Mouse (Mus musculus) kidney, embryonic 16.5 days (tissue): ENCODE data around the gene Fiz1. TPM values are rescaled to one million over a fixed set of nuclear protein-coding genes. Genes with fewer than 3 reads are reported as not detected.
A peak's percentile ranks its signal among the peaks of the same experiment; 100 is the strongest.

Source experiments
- ATAC-seq: fragments of 200-750 bp; cut with Nextera tagmentation; 2 replicates; pipeline ENCODE4 v1.8.0; 2017; ENCODE audit warnings: moderate TSS enrichment; ENCODE audit not compliant: low FRiP score, low TSS enrichment
- H3K27ac ChIP-seq: fragments of 300-500 bp; sonication (generic); 2 replicates; pipeline ENCODE4 v1.5.1; 2014; ENCODE audit warnings: low read length
- H3K27me3 ChIP-seq: fragments of 300-500 bp; sonication (generic); 2 replicates; pipeline ENCODE4 v1.6.1; 2014; ENCODE audit warnings: low read length, control low read depth, mixed read lengths; ENCODE audit not compliant: insufficient read depth
- H3K36me3 ChIP-seq: fragments of 300-500 bp; sonication (generic); 2 replicates; pipeline ENCODE4 v1.6.1; 2014; ENCODE audit warnings: low read length, control low read depth, mixed read lengths; ENCODE audit not compliant: insufficient read depth
- H3K4me1 ChIP-seq: fragments of 300-500 bp; sonication (generic); 2 replicates; pipeline ENCODE4 v1.6.1; 2014; ENCODE audit warnings: low read length, control low read depth, mixed read lengths; ENCODE audit not compliant: insufficient read depth
- H3K4me2 ChIP-seq: fragments of 300-500 bp; sonication (generic); replicated peaks from 2 replicates; pipeline ENCODE4 v1.6.1; 2014; ENCODE audit warnings: low read depth, low read length
- H3K4me3 ChIP-seq: fragments of 300-500 bp; sonication (generic); 2 replicates; pipeline ENCODE4 v1.5.1; 2014; ENCODE audit warnings: mild to moderate bottlenecking, low read length
- H3K9ac ChIP-seq: fragments of 300-500 bp; sonication (generic); replicated peaks from 2 replicates; pipeline ENCODE4 v1.6.1; 2014; ENCODE audit warnings: low read length
- H3K9me3 ChIP-seq: fragments of 300-500 bp; sonication (generic); 2 replicates; pipeline ENCODE4 v1.6.1; 2016; ENCODE audit warnings: low read length, control low read depth
- WGBS: fragments of 180-500 bp; shearing (Covaris S2); extraction: QIAGEN DNeasy Blood & Tissue Kit; methylation state at CpG from one replicate; pipeline ENCODE4 v1.1.7; 2014; 5-methylcytosine and 5-hydroxymethylcytosine counted together
- polyA plus RNA-seq: library from polyadenylated mRNA; unstranded; fragments of >200 nt; fragmentation: Nextera tagmentation; extraction: Ambion mirVana; gene quantifications from 2 replicates; pipeline ENCODE4 v1.2.1, GENCODE M21; 2015

Fiz1 gene
- polyA plus RNA-seq, 1 experiment from 2014 or later = 44.2 TPM

DNA sequence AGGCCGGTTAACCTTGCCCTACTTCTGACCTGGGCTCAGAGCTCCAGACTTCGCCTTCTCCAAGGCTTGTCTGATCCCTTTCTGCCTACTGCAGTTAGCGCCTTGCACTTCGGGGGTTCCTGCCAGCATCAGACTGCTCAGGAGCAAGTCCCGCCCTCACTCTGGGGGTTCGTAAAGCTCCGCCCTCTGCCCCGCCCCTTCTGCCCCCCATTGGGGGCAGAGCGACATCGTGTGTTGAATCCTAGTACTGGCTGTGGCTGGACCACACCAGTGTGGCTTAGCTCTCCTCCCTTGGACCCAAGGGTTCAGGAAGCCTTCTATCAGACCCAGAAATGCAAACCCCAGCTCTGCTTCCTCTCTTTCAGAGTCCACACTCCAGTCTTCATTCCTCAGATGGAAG, 50.2 kb downstream of the Fiz1 start, which contains the start of gene Sbk2:
Sbk2 (minus strand) TSS at position 135 of the 400 bp plus-strand sequence.
- Histone ChIP-seq H3K4me3 (no peak within 1 kb of the TSS), H3K4me2 (peak within 1 kb of the TSS; percentile 45), H3K9me3 (no peaks in the 10 kb centered on the region), H3K27me3 (no peaks in the 10 kb centered on the region), H3K4me1 (no peaks in the 10 kb centered on the region), H3K27ac (no peak within 1 kb of the TSS), H3K9ac (peak within 1 kb of the TSS; percentile 47; the same call in 1 of the 2 replicates), H3K36me3 (no peaks in the 10 kb centered on the region)
- 4% methylated on average over 10 of the region's 10 CpGs for WGBS
- ATAC-seq = peak; percentile 91

DNA sequence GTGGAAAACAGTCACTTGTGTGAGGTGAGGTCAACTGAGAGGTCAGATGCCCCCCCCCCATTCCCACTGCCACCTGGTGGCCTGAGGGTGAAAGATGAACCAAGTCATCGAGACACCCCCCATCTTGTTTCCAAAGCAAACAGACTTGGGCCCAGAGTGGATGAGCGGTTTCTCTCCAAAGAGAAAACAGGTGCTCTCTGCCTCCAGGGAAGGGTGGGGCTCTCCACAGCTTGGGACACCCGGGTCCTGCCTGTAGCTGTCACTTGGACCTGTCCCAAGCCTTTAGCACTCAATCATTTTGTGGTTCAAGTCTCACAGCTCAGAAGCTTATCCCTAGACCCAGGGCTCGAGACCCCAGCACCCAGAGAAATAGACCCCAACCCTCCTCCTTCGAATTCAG, 51.0 kb downstream of the Fiz1 start:
- WGBS = 68% methylated on average over 5 of the region's 5 CpGs
- Histone ChIP-seq H3K9me3 (no peaks in the 10 kb centered on the region), H3K4me1 (no peaks in the 10 kb centered on the region), H3K36me3 (no peaks in the 10 kb centered on the region), H3K4me2 (no peak overlapping the region), H3K27me3 (no peaks in the 10 kb centered on the region), H3K27ac (no peak overlapping the region), H3K9ac (no peak overlapping the region), H3K4me3 (no peak overlapping the region)
- no peak for ATAC-seq

DNA sequence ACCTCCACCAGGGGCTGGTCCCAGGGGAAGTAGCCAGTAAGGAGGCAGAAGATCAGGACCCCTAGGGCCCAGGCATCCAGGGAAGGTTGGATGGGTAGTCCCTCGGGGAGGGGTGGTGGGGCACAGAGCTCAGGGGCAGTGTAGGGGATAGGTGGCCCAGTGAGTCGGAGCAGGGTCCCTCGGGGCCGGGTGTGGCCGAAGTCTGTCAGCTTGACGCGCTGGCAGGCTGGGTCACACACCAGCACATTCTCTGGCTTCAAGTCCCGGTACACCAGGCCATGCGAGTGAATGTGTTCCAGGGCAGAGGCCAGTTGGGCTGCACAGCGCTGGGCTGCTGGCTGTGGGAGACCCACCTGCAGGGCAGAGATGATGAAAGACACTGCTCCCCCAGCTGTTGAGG, 57.1 kb downstream of the Fiz1 start:
- no peak for ATAC-seq
- Histone ChIP-seq H3K9me3 (no peaks in the 10 kb centered on the region), H3K4me2 (no peak overlapping the region), H3K36me3 (no peaks in the 10 kb centered on the region), H3K4me1 (no peaks in the 10 kb centered on the region), H3K27ac (no peak overlapping the region), H3K27me3 (no peaks in the 10 kb centered on the region), H3K9ac (no peak overlapping the region), H3K4me3 (no peak overlapping the region)
- 77% methylated on average over 10 of the region's 10 CpGs for WGBS

Other genes with a start within 250 kb of the Fiz1 start
- gene Fam71e2, start 243.4 kb downstream of the Fiz1 start, polyA plus RNA-seq = not detected in 2 replicates
- gene Il11, start 231.8 kb downstream of the Fiz1 start, polyA plus RNA-seq = 0.17 and 0.42 TPM in 2 replicates
- 0.57 and 0.97 TPM in 2 replicates for gene Tmem190, start 231.8 kb downstream of the Fiz1 start, polyA plus RNA-seq
- gene Tmem238, start 225.0 kb downstream of the Fiz1 start, polyA plus RNA-seq = 12.5 and 14.3 TPM in 2 replicates
- 315 and 357 TPM in 2 replicates for gene Rpl28, start 221.8 kb downstream of the Fiz1 start, polyA plus RNA-seq
- gene Ube2s, start 202.1 kb downstream of the Fiz1 start, polyA plus RNA-seq = 355 and 360 TPM in 2 replicates
- 0.84 and 1.1 TPM in 2 replicates for gene Shisa7, start 170.0 kb downstream of the Fiz1 start, polyA plus RNA-seq
- 9.2 and 9.7 TPM in 2 replicates for gene Isoc2b, start 144.4 kb downstream of the Fiz1 start, polyA plus RNA-seq
- 1.2 and 1.4 TPM in 2 replicates for gene Isoc2a, start 137.5 kb downstream of the Fiz1 start, polyA plus RNA-seq
- gene Gm36210, start 108.2 kb downstream of the Fiz1 start, polyA plus RNA-seq = not detected in 2 replicates
- 3.6 and 4.2 TPM in 2 replicates for gene Zfp628, start 99.5 kb downstream of the Fiz1 start, polyA plus RNA-seq
- gene Nat14, start 92.7 kb downstream of the Fiz1 start, polyA plus RNA-seq = 5.8 and 6.2 TPM in 2 replicates
- gene Ssc5d, start 88.9 kb downstream of the Fiz1 start, polyA plus RNA-seq = 2.3 and 2.8 TPM in 2 replicates
- gene Sbk2, start 50.3 kb downstream of the Fiz1 start, polyA plus RNA-seq = 0.26 and 0.41 TPM in 2 replicates
- not detected in 2 replicates for gene Sbk3, start 43.5 kb downstream of the Fiz1 start, polyA plus RNA-seq
- 31.3 and 40.5 TPM in 2 replicates for gene Zfp579, start 18.5 kb downstream of the Fiz1 start, polyA plus RNA-seq
- 14.4 and 15.2 TPM in 2 replicates for gene Zfp524, start 282 bp downstream of the Fiz1 start, polyA plus RNA-seq
- gene Gm44973, start 799 bp upstream of the Fiz1 start, polyA plus RNA-seq = 1.7 and 1.9 TPM in 2 replicates
- 6.6 and 7.6 TPM in 2 replicates for gene Zfp865, start 5.7 kb upstream of the Fiz1 start, polyA plus RNA-seq
- gene Ccdc106, start 5.9 kb upstream of the Fiz1 start, polyA plus RNA-seq = 27.1 and 30.3 TPM in 2 replicates
- 1.3 TPM in 1 of 2 replicates, not detected in the other for gene 4632433K11Rik, start 19.4 kb upstream of the Fiz1 start, polyA plus RNA-seq
- gene Zfp784, start 23.7 kb upstream of the Fiz1 start, polyA plus RNA-seq = 8.1 and 8.2 TPM in 2 replicates
- gene Zfp580, start 36.8 kb upstream of the Fiz1 start, polyA plus RNA-seq = 35.0 and 44.0 TPM in 2 replicates
- gene U2af2, start 47.4 kb upstream of the Fiz1 start, polyA plus RNA-seq = 136 and 139 TPM in 2 replicates
- 64.9 and 66.6 TPM in 2 replicates for gene Epn1, start 65.5 kb upstream of the Fiz1 start, polyA plus RNA-seq
- gene Rfpl4, start 102.3 kb upstream of the Fiz1 start, polyA plus RNA-seq = not detected in 2 replicates
- gene Rasl2-9, start 111.3 kb upstream of the Fiz1 start, polyA plus RNA-seq = 0.23 and 0.69 TPM in 2 replicates
- gene Vmn1r55, start 135.0 kb upstream of the Fiz1 start, polyA plus RNA-seq = not detected in 2 replicates
- not detected in 2 replicates for gene Vmn1r56, start 182.1 kb upstream of the Fiz1 start, polyA plus RNA-seq
- not detected in 2 replicates for gene Vmn1r57, start 203.8 kb upstream of the Fiz1 start, polyA plus RNA-seq